Mouse (Mus musculus): Measurements from ENCODE around the gene Crybb2.

GRCm38 (mm10) chr5:113107709-113108108 lies 37.8 kb upstream of the Crybb2 start:
- TF ChIP-seq CTCF (IDR thresholded peaks at IDR 0.05): no peak
- no peak for TF ChIP-seq POLR2A (IDR thresholded peaks at IDR 0.05; ENCODE audit: insufficient read depth, low read depth, low read length)
- no peak for TF ChIP-seq EP300 (IDR thresholded peaks at IDR 0.05; ENCODE audit: insufficient read depth, low read depth, low read length)

All from heart, adult 2 months (tissue).